Mouse (Mus musculus): ENCODE data around the gene Myl4.

DNA sequence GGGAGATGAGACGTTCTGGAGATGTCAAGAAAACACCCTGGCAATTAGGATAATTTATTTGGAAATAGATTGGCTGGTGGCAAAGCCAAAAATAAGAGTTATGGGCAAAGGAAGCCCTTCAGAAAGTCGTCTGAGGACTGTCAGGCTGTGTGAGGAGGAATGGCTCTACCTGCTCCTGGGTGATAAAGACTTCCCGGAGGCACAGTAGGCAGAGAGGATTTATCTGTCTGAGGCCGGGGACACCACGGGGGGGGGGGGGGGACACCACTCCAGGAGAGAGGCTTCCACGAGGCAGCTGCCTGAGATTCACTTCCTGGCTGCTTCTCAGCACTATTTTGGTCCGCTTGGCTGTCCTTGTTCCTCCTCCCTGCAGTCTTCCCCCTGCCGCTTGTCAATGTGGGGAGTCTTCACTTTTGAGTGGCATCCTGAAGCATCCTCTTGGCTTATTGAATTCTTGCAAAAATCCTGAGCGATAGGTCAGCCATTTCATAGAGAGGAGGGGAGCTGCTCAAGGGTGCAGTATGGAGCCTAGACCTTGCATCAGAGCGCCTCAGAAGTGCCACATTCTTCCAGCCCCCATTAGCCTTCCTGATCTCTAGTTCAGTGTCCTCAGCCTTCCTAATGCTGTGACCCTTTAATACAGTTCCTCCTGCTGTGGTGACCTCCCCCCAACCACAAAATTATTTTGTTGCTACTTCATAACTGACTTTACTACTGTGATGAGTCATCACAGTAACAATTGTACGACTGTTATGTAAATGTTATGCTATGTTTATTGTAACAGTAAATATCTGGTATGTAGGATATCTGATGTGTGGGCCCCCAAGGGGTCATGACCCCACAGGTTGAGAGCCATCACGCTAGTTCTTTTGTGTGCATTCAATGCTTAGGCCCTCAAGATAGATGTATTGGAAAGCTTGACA is 71.8 kb downstream of the Myl4 start:
- TF ChIP-seq POLR2A (IDR thresholded peaks at IDR 0.05; ENCODE audit: borderline replicate concordance, extremely low read depth, insufficient read depth, insufficient read length, poor library complexity, severe bottlenecking) (no peak), CTCF (IDR thresholded peaks at IDR 0.05; ENCODE audit: borderline replicate concordance, extremely low read depth, insufficient read depth, insufficient read length) (no peak)
